ENCODE assay signal across 17 mouse cellular contexts in the genomic region with DNA sequence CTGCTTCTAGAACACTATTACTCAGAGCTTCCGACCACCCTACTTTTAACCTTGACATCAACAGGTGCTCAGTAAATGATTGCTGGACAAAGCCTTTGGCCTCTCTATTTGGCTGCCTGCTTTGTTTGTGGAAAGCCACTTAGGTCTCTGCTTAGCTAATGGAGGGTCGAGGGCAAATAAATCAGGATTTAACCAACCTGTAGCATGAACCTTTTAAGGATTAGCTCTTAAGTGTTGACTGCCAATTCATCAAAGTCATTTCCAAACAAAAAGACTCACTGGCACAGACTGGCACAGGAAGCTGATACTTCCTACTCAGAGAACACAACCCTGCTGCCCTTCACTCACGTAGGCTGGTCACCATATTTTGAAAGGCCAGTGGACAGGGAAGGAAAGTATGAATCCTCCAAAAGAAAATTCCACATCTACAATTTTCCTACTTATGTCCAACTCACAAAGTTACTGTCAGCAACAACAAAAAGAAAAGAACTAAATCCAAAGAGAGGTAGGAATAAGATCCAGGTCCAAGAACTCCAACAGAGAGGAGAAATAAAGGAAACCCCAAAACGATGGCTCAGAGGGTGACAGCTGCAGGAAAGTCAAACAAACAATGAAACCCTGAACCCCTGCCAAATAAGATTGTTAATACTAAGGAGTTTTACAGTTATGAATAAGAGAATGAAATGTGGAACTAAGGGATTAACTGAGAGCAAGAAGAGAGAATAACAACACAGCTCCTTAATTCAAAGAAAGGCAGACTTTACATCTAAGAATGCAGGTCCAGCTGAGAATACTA.
A peak's percentile ranks its signal among the peaks of the same experiment; 100 is the strongest.
DNase-seq lines count a peak whose midpoint lies in the region; ATAC-seq and TF ChIP-seq lines count a peak whose summit lies in the region.
"Had no signal": no experiment of that assay in that cellular context is flagged by ENCODE, and none has a peak within 500 bp of the region (broad histone marks: within the 10 kb centered on the region; RNA-seq: fewer than 3 reads in every experiment).

No protein-coding gene starts in this region.

- no peaks in the 10 kb centered on the region for H3K27me3 ChIP-seq in stomach, postnatal 0 days (ENCODE audit: control insufficient read depth, insufficient read depth, low read length)
- H3K27me3 ChIP-seq: embryonic facial prominence, embryonic 13.5 days; hindbrain, embryonic 13.5 days; stomach, embryonic 15.5 days had no signal

- H3K27ac ChIP-seq in gastrocnemius, adult 2 months, result peak overlapping the region; percentile 20; the same call in 1 of the 2 replicates
- no peak overlapping the region for H3K27ac ChIP-seq in stomach, postnatal 0 days (replicated peaks)
- H3K27ac ChIP-seq: embryonic facial prominence, embryonic 13.5 days; hindbrain, embryonic 13.5 days; macrophage; stomach, embryonic 15.5 days had no signal

- TF ChIP-seq EP300 in stomach, postnatal 0 days (optimal IDR thresholded peaks at IDR 0.05), result no peak

- H3K9ac ChIP-seq in stomach, postnatal 0 days (ENCODE audit: low read length), result no peak overlapping the region
- H3K9ac ChIP-seq: embryonic facial prominence, embryonic 13.5 days; hindbrain, embryonic 13.5 days; stomach, embryonic 15.5 days had no signal

- 17% methylated on average over 4 of the region's 4 CpGs for WGBS in stomach, postnatal 0 days

- H3K36me3 ChIP-seq in stomach, postnatal 0 days (ENCODE audit: control insufficient read depth, insufficient read depth, low read length), result no peaks in the 10 kb centered on the region
- H3K36me3 ChIP-seq: embryonic facial prominence, embryonic 13.5 days; hindbrain, embryonic 13.5 days; stomach, embryonic 15.5 days had no signal

- no peaks in the 10 kb centered on the region for H3K4me1 ChIP-seq in stomach, postnatal 0 days (replicated peaks; ENCODE audit: control insufficient read depth, insufficient read depth)

- ATAC-seq in stomach, postnatal 0 days (ENCODE audit: low FRiP score, low TSS enrichment), result peak; percentile 21; the same call in 1 of the 2 replicates
- ATAC-seq in monocyte, adult 5-6 weeks (replicated peaks; ENCODE audit: insufficient number of reproducible peaks, low FRiP score, low TSS enrichment, poor library complexity, severe bottlenecking), result no peak
- ATAC-seq: intestine, postnatal 0 days; midbrain, embryonic 16.5 days had no signal

- no peak overlapping the region for H3K4me3 ChIP-seq in gastrocnemius, adult 2 months
- H3K4me3 ChIP-seq in stomach, postnatal 0 days (ENCODE audit: low read depth, low read length), result no peak overlapping the region
- H3K4me3 ChIP-seq: embryonic facial prominence, embryonic 13.5 days; hindbrain, embryonic 13.5 days; stomach, embryonic 15.5 days had no signal

- no peaks in the 10 kb centered on the region for H3K9me3 ChIP-seq in stomach, postnatal 0 days (ENCODE audit: control insufficient read depth, low read length)
- H3K9me3 ChIP-seq: embryonic facial prominence, embryonic 13.5 days; hindbrain, embryonic 13.5 days; stomach, embryonic 15.5 days had no signal

- DNase-seq in gastrocnemius, adult 2 months, result no peak
- no peak for DNase-seq in gastrocnemius, postnatal 4 days (ENCODE audit: low spot score in 2 of 2)
- peak; percentile 7 to 29 for DNase-seq in lung, adult 18-20 months
- no peak for DNase-seq in lung, postnatal 14 days
- DNase-seq in kidney, postnatal 14 days, result peak; percentile 33
- no peak for DNase-seq in stomach, postnatal 0 days (ENCODE audit: low spot score)
- DNase-seq in layer of hippocampus, adult 18-20 months (ENCODE audit: low spot score in 2 of 2), result no peak
- DNase-seq: adrenal gland, postnatal 10 days; layer of hippocampus, postnatal 36 days; thymus, postnatal 25 days had no signal

- no peak overlapping the region for H3K4me2 ChIP-seq in stomach, postnatal 0 days (replicated peaks; ENCODE audit: low read depth)
- H3K4me2 ChIP-seq: embryonic facial prominence, embryonic 13.5 days; hindbrain, embryonic 13.5 days; stomach, embryonic 15.5 days had no signal

- TF ChIP-seq CTCF in gastrocnemius, adult 2 months (IDR thresholded peaks at IDR 0.05), result no peak
- no peak for TF ChIP-seq CTCF in stomach, postnatal 0 days (IDR thresholded peaks at IDR 0.05; ENCODE audit: low read depth)

- intact Hi-C loops in gastrocnemius, adult 2 months (cut with DNase I), result no loop called here

Comparison
In these comparisons a context has a peak if more than half of its experiments do, and no peak if none do; other contexts are left out.
1. DNase-seq: peak in lung, adult 18-20 months (2 of 2) and kidney, postnatal 14 days (single experiment); none in gastrocnemius, adult 2 months (single experiment), gastrocnemius, postnatal 4 days (0 of 2), lung, postnatal 14 days (single experiment), stomach, postnatal 0 days (single experiment) and layer of hippocampus, adult 18-20 months (0 of 2).